Mouse (Mus musculus) G1E (cell line): Measurements from ENCODE around the gene Samd14.

Experiments used
- CTCF ChIP-seq: IDR thresholded peaks from 2 replicates; pipeline ENCODE4 v1.5.1; 2012; ENCODE audit warnings: low read depth, low read length, inconsistent platforms, mixed read lengths
- GATA1 ChIP-seq: IDR thresholded peaks from 2 replicates; pipeline ENCODE4 v1.6.1; 2012; ENCODE audit warnings: borderline replicate concordance, low read length, inconsistent platforms, mixed read lengths
- POLR2AphosphoS5 ChIP-seq: IDR thresholded peaks from 2 replicates; pipeline ENCODE4 v1.6.1; 2012; ENCODE audit warnings: low read depth, low read length, inconsistent platforms; ENCODE audit not compliant: insufficient replicate concordance
- TAL1 ChIP-seq: conservative IDR thresholded peaks from 2 replicates; pipeline ENCODE4 v1.6.1; 2012; ENCODE audit warnings: low read depth, low read length, inconsistent platforms, mixed read lengths

DNA sequence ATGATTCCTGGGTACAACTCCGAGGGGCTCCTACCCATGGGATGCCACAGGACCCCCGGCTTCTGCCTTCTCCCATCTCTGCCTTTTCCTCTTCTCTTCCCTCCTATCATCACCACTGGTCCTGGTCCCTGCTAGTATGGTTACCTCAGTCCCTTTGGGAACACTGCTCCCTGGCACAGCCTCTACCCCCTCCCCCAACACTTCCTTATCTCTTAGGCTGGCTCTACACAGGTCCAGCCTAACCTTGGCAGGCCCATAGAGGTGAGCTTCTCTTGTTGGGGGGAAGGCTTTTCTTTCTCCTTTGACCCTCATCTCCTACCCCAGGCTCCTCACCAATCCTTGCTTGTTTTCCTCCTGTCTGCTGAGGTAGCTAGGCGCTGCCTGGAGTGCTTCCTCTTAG lies 5.8 kb downstream of the Samd14 start:
- TF ChIP-seq CTCF, result no peak
- TF ChIP-seq GATA1, result no peak
- no peak for TF ChIP-seq TAL1
- TF ChIP-seq POLR2AphosphoS5, result no peak
